Mouse (Mus musculus): ENCODE results near the gene Tmem50a. TPM values are rescaled to one million over a fixed set of nuclear protein-coding genes. Genes with fewer than 3 reads are reported as not detected.

Tmem50a gene
- 161 and 176 TPM in 2 replicates for polyA plus RNA-seq (2015; fragmentation: Nextera tagmentation; extraction: Ambion mirVana)

- ATAC-seq: peak; percentile 94
- under 1% methylated on average over 25 of the region's 25 CpGs for WGBS
- Histone ChIP-seq H3K36me3 (ENCODE audit: poor library complexity, severe bottlenecking) (peaks cover 25% of the 10 kb centered on the region), H3K4me3 (peak within 1 kb of the TSS; percentile 84), H3K27me3 (no peaks in the 10 kb centered on the region), H3K27ac (peak within 1 kb of the TSS; percentile 82), H3K9ac (peak within 1 kb of the TSS; percentile 87), H3K4me2 (peak within 1 kb of the TSS; percentile 70), H3K4me1 (peaks cover 19% of the 10 kb centered on the region), H3K9me3 (replicated peaks) (no peaks in the 10 kb centered on the region)
These were observed at the start of gene Tmem50a for GRCm38 (mm10) chr4:134914864-134915209. Tmem50a (minus strand) TSS chr4:134915024.

GRCm38 (mm10) chr4:134963021-134963776, 48.4 kb upstream of the Tmem50a start:
- no peaks in the 10 kb centered on the region for H3K36me3 ChIP-seq (ENCODE audit: poor library complexity, severe bottlenecking)
- 25% methylated on average over 19 of the region's 19 CpGs for WGBS
- ATAC-seq: no peak
- no peaks in the 10 kb centered on the region for H3K4me1 ChIP-seq
- H3K4me3 ChIP-seq: no peak overlapping the region
- H3K27ac ChIP-seq: no peak overlapping the region
- H3K27me3 ChIP-seq: peaks cover 9% of the 10 kb centered on the region
- no peak overlapping the region for H3K9ac ChIP-seq
- H3K9me3 ChIP-seq (replicated peaks): no peaks in the 10 kb centered on the region
- H3K4me2 ChIP-seq: peak overlapping the region; percentile 22; the same call in 1 of the 2 replicates

- no peak overlapping the region for H3K4me3 ChIP-seq
- H3K4me1 ChIP-seq: 0 out of 2 replicates have a peak, but pooled peaks cover 7% of the 10 kb centered on the region
- WGBS: 18% methylated on average over 3 of the region's 3 CpGs
- no peaks in the 10 kb centered on the region for H3K9me3 ChIP-seq (replicated peaks)
- H3K36me3 ChIP-seq (ENCODE audit: poor library complexity, severe bottlenecking): no peaks in the 10 kb centered on the region
- H3K27me3 ChIP-seq: peaks cover 13% of the 10 kb centered on the region
- H3K27ac ChIP-seq: no peak overlapping the region
- H3K9ac ChIP-seq: no peak overlapping the region
- H3K4me2 ChIP-seq: no peak overlapping the region
- ATAC-seq: no peak
These were observed 41.5 kb upstream of the Tmem50a start for GRCm38 (mm10) chr4:134956328-134956727.

- H3K4me2 ChIP-seq: no peak overlapping the region
- no peak overlapping the region for H3K4me3 ChIP-seq
- H3K9me3 ChIP-seq (replicated peaks): no peaks in the 10 kb centered on the region
- peaks cover 8% of the 10 kb centered on the region for H3K4me1 ChIP-seq
- no peak overlapping the region for H3K9ac ChIP-seq
- H3K27ac ChIP-seq: no peak overlapping the region
- no peaks in the 10 kb centered on the region for H3K36me3 ChIP-seq (ENCODE audit: poor library complexity, severe bottlenecking)
- WGBS: 76% methylated on average over 3 of the region's 3 CpGs
- H3K27me3 ChIP-seq: peaks cover 10% of the 10 kb centered on the region
- no peak for ATAC-seq
These were observed 41.0 kb upstream of the Tmem50a start for GRCm38 (mm10) chr4:134955845-134956244.

GRCm38 (mm10) chr4:134955196-134955595, 40.4 kb upstream of the Tmem50a start:
- WGBS: 83% methylated on average over 2 of the region's 2 CpGs
- Histone ChIP-seq H3K4me2 (no peak overlapping the region), H3K27ac (no peak overlapping the region), H3K4me3 (no peak overlapping the region), H3K9ac (no peak overlapping the region), H3K36me3 (ENCODE audit: poor library complexity, severe bottlenecking) (no peaks in the 10 kb centered on the region), H3K27me3 (peaks cover 9% of the 10 kb centered on the region), H3K4me1 (peaks cover 14% of the 10 kb centered on the region), H3K9me3 (replicated peaks) (no peaks in the 10 kb centered on the region)
- no peak for ATAC-seq

- no peaks in the 10 kb centered on the region for H3K36me3 ChIP-seq (ENCODE audit: poor library complexity, severe bottlenecking)
- no peak overlapping the region for H3K27ac ChIP-seq
- 20% methylated on average over 15 of the region's 15 CpGs for WGBS
- H3K4me1 ChIP-seq: peaks cover 17% of the 10 kb centered on the region
- peaks cover 9% of the 10 kb centered on the region for H3K27me3 ChIP-seq
- no peak for ATAC-seq
- H3K4me2 ChIP-seq: no peak overlapping the region; the same call in 1 of the 2 replicates
- H3K4me3 ChIP-seq: no peak overlapping the region
- H3K9ac ChIP-seq: no peak overlapping the region
- no peaks in the 10 kb centered on the region for H3K9me3 ChIP-seq (replicated peaks)
These were observed 39.6 kb upstream of the Tmem50a start for GRCm38 (mm10) chr4:134954461-134954860.

- H3K36me3 ChIP-seq (ENCODE audit: poor library complexity, severe bottlenecking): no peaks in the 10 kb centered on the region
- H3K9ac ChIP-seq: no peak overlapping the region
- no peaks in the 10 kb centered on the region for H3K9me3 ChIP-seq (replicated peaks)
- peaks cover 22% of the 10 kb centered on the region for H3K4me1 ChIP-seq
- ATAC-seq: peak; percentile 85
- WGBS: 18% methylated on average over 11 of the region's 11 CpGs
- no peaks in the 10 kb centered on the region for H3K27me3 ChIP-seq
- H3K4me3 ChIP-seq: no peak overlapping the region
- H3K4me2 ChIP-seq: no peak overlapping the region
- H3K27ac ChIP-seq: peak overlapping the region; percentile 68
These were observed 35.8 kb upstream of the Tmem50a start for GRCm38 (mm10) chr4:134950518-134951091.

- Histone ChIP-seq H3K27me3 (peaks cover 19% of the 10 kb centered on the region), H3K9ac (peak overlapping the region; percentile 55), H3K27ac (no peak overlapping the region), H3K4me2 (peak overlapping the region; percentile 52), H3K36me3 (ENCODE audit: poor library complexity, severe bottlenecking) (no peaks in the 10 kb centered on the region), H3K9me3 (replicated peaks) (no peaks in the 10 kb centered on the region), H3K4me3 (0 out of 2 replicates have a peak overlapping the region, but pooled peaks have one; percentile 12), H3K4me1 (peaks cover 25% of the 10 kb centered on the region)
- 14% methylated on average over 17 of the region's 17 CpGs for WGBS
- peak; percentile 50; the same call in 1 of the 2 replicates for ATAC-seq
These were observed 31.4 kb upstream of the Tmem50a start for GRCm38 (mm10) chr4:134946024-134946744.

- WGBS: 49% methylated on average over 27 of the region's 27 CpGs
- Histone ChIP-seq H3K4me2 (no peak overlapping the region), H3K4me1 (peaks cover 15% of the 10 kb centered on the region), H3K36me3 (ENCODE audit: poor library complexity, severe bottlenecking) (no peaks in the 10 kb centered on the region), H3K9ac (0 out of 2 replicates have a peak overlapping the region, but pooled peaks have one; percentile 34), H3K9me3 (replicated peaks) (no peaks in the 10 kb centered on the region), H3K27me3 (peaks cover 22% of the 10 kb centered on the region), H3K27ac (no peak overlapping the region), H3K4me3 (no peak overlapping the region)
- peak; percentile 62; the same call in 1 of the 2 replicates for ATAC-seq
These were observed 29.1 kb upstream of the Tmem50a start for GRCm38 (mm10) chr4:134943758-134944538.

- peaks cover 26% of the 10 kb centered on the region for H3K4me1 ChIP-seq
These were observed 25.1 kb upstream of the Tmem50a start for GRCm38 (mm10) chr4:134939900-134940299.

More at GRCm38 (mm10) chr4:134939900-134940299, 25.1 kb upstream of the Tmem50a start:
- peaks cover 27% of the 10 kb centered on the region for H3K36me3 ChIP-seq (ENCODE audit: poor library complexity, severe bottlenecking)
- no peaks in the 10 kb centered on the region for H3K9me3 ChIP-seq (replicated peaks)
- H3K27me3 ChIP-seq: peaks cover 16% of the 10 kb centered on the region
- no peak for ATAC-seq
- H3K9ac ChIP-seq: no peak overlapping the region
- no peak overlapping the region for H3K4me3 ChIP-seq
- H3K27ac ChIP-seq: no peak overlapping the region
- no peak overlapping the region for H3K4me2 ChIP-seq
- 57% methylated on average over 9 of the region's 9 CpGs for WGBS
